Mouse (Mus musculus) layer of hippocampus, postnatal 14 days (tissue): Measurements from ENCODE around the gene Krt78. TPM values are rescaled to one million over a fixed set of nuclear protein-coding genes. Genes with fewer than 3 reads are reported as not detected.
"Not testable (repeated sequence)": the region's sequence is repeated elsewhere in the genome, so short reads cannot be mapped to it uniquely, and the experiment has no call there.

Experiments used
- DNase-seq, 2 experiments: peaks; one replicate each; pipeline ENCODE4 v3.0.0; 2021 to 2022; ENCODE audit warnings: low spot score in 2 of 2, mixed read lengths in 1 of 2
- long read RNA-seq, 2 experiments: library from polyadenylated mRNA; stranded (forward); transcript quantifications; one replicate each; pipeline ENCODE4 v2.0.0; 2021
- total RNA-seq, 2 experiments: library from RNA; stranded (reverse); gene quantifications; 2 replicates each; pipeline ENCODE4 v1.2.3; 2021

The Krt78 gene
- total RNA-seq: not detected
- long read RNA-seq, experiment 1: 0 reads
- long read RNA-seq, experiment 2: 0 reads

DNA sequence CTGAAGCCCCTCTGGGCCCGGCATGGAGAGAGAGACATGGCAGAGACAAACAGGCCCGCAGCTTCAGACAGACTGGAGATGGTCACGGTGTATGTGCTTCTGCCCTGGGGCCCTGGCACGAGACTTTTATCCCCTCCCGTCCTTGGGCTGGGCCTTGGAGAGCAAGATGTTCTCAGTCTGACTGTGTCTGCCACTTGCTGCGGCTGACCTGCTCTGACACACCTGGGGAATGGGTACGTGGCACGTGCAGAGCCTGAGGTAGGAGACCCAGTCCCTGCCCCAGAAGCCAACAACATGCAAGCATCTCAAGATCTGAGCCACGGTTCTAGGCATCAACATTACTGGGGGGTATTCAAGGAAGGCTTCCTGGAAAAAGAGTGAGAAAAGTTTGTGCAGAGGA is at the start of gene Krt78:
TSS of gene Krt78 (minus strand) at position 101 of the 400 bp plus-strand sequence.
- no peak for DNase-seq

DNA sequence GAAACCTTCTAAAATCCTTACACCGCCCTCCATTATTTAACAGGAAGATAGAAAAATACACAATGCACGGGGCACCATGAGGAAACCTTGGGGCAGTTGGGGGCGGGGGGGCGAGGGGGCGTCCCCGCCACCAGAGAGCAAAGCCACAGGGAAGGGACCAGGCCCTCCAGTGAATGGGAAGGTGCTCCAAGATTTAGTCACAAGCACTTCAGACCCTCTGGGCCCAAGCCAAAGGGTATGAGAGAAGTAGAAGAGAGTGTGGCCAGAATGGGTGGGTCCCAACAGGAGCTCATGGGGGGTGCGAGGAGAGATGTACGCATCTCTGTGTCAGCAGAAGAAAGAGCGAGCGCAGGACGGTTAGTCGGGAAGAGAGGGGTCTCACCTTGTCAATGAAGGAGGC is 49.4 kb upstream of the Krt78 start:
- DNase-seq: no peak

DNA sequence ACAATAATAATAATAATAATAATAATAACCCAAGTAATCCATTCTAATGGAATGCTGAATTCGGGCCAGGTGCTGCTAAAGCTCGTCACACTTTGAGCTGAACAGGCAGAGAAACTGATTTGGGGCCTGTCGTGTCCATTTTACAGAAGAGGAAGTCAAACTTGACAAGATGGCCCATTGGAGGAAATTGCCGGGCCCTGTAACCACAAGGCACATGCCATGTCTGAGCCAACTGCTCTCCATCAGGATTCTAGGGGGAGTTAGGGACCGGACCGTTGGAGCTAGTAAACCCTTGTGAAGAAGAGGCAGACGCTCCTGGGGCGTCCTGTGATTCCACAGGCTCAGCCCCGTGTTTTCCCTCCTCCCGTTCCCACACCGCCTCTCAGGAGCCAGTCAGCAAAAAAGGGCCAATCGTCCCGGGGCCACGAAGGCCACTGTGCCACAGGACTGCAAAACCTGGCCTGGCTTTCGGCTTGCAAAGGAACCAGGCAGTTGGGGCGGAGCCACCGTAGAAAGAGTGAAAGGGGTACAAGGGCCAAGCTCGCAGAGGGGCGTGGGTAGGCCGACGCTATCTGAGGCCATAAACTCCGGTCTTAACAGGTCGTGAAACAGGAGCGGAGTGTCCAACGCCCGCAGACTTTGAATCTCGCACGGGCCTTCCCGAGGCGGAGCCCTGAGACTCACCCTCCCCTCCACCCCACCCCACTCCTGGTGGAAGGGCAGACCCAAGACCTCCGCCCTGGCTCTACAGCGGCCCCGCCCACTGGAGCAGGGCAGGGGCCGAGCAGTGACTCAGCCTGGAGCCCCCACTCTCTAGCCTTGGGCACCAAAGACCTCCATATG is 48.8 kb upstream of the Krt78 start:
- no peak for DNase-seq

DNA sequence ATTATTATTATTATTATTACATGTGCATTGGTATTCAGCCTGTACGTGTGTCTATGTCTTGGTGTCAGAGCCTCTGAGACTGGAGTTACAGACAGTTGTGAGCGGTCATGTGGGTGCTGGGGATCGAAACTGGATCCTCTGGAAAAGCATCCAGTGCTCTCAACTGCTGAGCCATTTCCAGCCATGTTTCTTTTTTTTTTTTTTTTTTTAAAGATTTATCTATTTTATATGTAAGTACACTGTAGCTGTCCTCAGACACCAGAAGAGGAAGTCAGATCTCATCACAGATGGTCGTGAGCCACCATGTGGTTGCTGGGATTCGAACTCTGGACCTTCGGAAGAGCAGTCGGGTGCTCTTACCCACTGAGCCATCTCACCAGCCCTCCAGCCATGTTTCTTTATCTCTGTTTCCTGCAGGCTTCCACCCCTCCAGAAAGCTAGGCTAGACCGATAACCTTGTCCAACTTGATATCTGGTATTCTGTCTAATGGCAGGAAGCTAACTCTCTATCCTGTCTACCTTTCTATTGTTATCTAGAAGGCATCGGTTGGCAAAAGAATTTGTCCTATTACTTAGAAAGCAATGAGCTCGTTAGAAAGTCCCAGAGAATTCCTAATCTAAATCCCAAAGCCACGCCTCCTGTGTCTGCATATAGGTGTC is 45.7 kb upstream of the Krt78 start:
- no peak for DNase-seq

DNA sequence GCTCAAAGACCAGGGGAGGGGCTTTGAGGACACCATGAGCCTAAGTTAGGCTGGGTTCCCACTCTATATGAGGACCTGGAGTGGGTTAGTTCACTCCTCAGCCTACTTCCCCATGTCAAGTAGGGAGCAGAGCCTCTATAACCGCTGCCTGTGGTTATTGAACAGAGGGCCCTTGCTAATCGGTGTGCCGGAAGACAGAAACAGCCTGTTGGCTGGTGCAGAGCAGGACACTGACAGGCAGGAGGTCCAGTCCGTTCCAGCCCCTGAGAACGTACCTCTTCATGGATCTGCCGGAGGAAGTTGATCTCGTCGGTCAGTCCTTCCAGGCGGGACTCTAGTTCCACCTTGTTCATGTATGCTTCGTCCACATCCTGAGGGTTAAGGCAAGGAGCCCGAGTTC is 45.1 kb upstream of the Krt78 start:
- DNase-seq: no peak

DNA sequence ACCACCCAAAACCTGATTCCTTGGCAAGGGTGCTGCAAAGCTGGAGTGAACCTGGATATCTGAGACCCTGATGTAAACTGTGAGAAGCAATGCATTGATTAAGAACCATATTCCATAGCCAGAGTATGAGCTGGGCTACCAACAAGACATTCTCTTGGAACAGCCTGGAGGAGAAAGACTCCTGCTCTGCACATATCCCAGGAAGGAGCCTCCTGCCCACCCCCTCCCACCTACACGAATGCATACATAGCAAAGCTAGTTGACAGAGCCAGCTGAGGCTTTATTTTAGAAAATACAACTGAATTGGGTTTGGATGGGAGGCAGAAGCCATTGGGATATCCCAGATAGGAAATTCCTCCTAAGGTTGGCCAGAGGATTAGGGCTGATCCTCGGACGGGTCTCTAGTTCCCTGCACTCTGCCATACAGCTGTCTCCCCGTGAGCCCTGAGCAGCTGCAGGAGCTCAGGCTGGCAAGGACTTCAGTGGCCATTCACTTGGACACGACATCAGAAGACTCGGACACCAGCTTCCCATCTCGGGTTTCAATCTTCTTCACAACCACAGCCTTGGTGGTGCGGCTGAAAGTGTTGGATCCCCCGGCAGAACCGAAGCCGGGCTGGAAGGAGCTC is 42.5 kb upstream of the Krt78 start:
- not testable (repeated sequence) for DNase-seq

DNA sequence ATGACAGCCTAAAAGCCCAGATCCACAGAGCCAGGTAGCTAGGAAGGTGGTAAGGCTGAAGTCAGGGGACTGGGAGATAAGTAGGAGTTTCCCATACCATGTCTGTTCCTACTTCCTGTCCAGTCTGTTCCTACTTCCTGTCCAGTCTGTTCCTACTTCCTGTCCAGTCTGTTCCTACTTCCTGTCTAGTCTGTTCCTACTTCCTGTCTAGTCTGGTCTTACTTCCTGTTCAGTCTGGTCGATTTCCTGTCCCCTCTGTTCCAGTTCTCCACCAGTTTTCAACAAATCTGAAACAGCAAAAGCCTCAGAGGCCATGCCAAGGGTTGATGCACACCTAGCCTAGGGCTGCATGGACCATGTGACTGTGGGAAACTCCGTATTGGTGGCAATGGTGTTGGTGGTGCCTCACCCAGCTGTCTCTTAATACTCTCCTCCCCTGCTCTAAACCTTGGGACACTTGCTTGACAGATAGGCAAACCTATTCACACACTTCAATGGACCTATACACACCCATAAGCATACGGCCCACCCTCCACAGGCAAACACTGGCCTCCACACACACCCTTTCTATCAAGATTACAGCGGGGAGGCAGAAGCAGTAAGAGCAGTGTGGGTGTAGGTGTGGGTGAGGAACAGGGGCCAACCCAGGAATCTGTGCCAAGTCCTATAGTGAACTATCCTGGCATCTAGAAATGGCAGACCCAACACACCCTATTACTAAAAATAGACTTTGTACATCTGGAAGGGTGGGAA is 41.6 kb upstream of the Krt78 start:
- DNase-seq: no peak

DNA sequence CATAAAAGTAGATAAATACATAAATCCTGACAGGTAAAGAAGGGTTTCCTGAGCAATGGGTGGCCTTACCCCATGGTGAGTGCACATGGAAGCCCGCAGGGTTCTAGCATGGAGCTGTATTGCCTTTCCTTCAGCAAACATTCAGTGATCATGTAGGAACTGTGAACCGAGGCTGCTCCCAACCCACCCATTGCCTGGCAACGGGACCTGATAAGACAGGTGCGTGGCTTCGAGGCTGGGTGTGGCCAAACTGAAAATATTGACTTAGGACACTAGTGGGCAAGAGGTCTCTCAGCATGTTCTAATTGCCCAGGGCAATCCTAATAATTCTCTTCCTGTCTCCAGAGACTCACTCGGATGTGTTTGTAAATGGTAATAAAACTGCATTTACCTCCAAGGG is 40.3 kb upstream of the Krt78 start:
- DNase-seq: no peak

DNA sequence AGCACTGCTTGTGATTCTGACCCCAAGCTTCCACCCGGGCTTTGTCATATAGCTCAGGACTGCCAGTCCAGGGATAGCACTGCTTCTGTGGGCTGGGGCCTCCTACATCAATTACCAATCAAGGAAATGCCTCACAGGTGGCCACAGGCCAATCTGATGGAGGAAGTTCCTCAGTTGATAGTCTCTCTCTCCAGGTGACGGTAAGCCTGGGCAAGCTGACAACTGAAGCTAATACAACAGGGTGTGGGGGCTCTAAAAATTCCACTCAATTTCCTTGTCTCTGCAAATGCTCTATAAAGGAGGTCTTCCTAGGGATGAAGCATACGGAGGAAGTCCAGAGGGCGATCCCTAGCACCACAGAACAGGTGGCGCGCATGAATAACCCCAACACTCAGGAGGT is 36.9 kb upstream of the Krt78 start:
- no peak for DNase-seq

DNA sequence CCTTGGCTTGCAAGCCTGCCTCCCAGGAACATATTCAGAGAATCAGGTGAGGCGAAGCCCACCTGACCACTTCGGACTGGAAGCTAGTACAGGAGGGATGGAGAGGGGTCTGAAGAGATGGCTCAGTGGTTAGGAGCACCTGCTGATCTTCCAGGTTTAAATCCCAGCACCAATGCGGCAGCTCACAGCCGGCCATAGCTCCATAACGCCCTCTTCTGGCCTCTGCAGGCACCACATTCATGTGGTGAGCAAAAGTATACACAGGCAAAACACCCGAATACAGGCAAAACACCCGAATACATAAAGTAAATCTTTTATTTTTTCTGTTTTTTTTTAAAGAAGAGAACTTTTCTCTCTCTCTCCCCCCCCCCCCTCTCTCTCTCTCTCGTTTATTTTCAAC is 34.6 kb upstream of the Krt78 start:
- no peak for DNase-seq

DNA sequence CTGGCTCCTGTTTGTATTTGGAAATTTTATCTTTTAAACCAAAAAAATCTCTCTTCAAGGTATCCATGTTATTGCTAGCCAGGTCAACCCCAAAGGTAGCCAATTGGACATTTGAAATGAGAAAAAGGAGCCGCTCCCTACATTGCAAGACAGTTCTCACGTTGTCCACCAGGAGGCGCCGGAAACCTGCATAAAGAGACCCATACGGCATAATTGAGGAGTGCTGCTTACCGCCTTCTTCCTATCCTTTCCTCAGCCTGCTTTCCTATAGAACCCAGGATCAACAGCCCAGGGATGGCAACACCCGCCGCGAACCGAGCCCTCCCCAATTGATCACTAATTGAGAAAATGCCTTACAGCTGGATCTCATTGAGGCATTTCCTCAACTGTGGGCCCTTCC is 34.0 kb upstream of the Krt78 start:
- DNase-seq: peak; percentile 87 to 89

DNA sequence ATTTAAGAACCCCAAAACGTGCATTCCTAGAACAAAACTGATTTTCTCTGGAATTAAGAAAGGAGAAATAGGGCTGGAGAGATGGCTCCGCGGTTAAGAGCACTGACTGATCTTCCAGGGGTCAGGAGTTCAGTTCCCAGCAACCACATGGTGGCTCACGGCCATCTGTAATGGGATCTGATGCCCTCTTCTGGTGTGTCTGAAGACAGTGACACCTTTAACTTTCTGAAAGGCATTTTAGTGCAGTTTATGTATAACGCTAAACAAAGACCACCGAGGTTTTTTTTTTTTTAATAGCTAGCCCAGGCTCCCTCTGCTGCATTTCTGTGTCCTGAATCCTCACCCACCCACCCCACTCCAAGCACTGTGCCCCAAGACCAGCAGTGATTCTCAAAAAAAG is 30.7 kb upstream of the Krt78 start:
- DNase-seq: no peak

DNA sequence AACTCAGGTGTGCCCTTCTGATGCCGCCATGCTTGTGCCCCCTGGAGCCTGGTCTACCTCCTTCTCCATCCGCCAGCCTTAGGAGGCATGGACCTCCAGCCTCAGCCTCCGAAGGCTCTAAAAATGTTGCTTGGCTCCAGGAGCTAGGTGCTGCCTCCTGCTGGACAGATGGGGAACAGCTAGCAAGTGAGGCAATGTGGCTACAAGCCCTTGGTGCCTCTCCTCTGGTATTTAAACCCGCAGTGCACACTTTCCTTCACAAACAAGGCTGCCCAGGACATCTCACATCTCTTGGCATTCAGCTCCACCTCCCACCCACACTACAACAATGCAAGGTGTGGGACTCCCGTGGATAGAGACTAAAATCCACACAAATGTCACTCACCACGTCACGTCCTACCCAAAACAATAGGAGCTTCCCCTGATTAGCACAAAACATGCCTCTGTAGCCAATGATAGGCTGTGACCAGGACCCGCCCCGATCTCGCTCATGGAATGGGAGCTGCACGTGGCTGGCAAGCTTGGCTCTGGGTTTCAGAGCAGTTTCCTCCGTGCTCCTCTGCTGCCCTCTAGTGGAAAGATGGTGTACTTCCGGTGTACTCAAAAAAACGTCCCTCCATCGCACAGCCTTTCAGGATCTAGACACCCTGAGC is 30.0 kb upstream of the Krt78 start:
- DNase-seq: peak; percentile 93 to 96

DNA sequence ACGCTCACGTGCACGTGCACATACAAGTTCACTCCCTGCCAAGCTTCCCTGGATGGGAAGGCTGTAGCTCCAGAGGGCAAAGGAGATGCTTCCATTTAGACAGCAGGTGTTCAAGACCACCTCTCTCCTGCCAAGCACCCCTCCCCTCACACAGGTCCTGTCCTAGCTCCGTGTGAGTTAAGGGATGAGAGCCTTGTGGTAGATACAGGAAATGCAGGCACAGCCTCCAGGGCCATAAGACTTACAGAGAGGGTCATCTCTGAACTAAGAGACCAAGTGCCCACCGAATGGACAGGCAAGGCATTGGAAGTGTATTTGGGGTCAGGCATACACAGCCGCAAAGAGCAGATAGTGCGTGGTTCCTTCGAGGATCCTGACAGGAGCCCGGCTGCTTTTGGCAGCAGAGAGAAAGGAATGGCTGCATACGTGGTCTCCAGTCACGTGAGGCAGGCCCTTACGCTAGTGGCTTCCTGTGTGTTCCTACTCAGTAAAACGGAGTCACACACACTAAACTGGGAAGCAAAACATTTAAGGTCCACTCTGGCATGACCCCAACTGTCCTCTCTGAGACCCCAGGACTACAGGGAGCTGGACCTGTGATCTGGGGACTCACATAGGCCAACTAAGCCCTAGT is 29.3 kb upstream of the Krt78 start:
- no peak for DNase-seq

DNA sequence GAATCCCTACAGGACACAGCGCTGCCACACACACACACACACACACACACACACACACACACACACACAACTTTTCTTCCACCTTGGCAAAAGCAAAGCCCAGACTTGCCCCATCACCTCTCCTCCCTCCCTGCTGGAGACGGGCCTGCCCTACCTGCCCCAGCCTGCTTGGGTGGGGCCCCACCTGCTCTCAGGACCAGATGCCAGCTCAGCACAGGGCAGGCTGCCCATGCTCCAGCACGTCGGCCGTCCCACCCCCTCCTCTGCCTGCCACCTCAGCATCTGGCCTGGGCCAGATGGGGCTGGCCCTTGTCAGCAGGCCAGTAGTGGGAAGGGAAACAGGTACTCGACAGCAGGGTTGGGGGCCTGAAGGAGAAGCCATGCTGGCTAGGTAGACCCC is 26.8 kb upstream of the Krt78 start:
- DNase-seq: no peak

DNA sequence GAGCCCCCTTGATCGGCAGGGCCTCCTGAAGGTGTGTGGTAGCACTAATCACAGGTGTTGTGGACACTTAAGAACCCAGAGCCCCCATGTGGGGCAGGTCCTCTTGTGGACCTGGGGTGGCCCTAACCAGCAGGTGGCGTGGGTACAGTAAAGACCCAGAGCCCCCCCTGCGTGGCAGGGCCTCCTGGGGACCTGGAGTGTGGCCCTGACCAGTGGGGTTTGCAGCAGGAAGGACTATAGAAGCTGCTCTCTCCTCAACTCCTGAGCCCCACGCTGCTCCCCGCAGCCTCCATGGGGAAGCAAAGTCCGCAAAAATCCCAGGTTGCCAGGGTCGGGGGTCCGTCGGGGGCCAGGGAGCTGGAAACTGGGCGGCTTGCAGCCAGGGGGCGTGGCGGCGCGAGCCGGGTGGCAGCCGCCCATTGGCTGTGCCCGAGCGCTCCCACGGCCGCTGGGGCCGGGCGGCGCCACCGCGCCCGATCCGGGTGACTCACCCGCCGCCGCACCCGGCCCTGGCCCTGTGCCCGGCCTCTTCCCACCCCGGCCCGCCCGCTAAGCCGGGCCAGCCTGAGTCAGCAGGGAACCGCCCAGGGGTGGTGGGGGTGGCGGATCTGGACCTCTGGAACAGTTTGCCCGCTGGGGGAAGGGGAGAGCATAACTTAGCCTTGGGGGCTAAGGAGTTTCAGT is 23.1 kb upstream of the Krt78 start:
- DNase-seq: peak; percentile 49 to 54

DNA sequence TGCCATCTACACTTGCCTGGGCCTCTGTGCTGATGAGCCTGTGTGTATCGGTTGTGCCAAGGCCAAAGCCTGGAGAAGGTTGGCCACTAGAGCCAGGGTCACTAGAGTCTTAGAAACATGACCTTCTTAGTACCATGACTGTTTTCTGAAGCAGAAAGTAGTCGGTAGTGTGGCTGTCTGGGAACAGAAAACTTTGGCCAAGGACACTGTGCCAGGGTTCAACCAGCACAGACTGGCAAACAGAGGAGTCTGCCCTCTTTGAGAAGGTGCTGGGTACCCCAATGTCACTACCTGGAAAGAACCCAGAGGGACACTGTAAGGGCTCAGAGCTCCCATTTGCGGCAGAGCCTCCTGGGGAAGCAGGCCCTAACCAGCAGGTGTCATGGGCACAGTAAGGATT is 22.6 kb upstream of the Krt78 start:
- DNase-seq: no peak

DNA sequence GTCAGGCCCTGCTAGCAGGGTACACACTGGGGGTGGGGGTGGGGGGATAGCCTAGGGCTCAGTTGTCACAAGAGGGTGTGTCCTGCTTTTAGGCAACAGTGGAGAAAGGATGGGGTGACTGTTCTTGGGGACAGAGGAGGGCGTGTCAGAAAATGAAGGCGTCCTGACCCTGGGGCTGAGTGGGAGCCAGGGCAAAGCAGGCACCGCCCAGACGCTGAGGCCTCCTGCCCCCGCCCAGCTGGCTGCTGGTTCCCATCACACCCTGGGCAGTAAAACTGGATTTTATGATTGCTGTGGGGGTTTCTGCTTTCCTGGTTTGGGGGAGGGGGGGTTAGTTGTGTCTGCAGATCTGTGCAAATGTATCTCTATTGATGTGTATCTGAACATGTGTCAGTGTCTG is 21.9 kb upstream of the Krt78 start:
- no peak for DNase-seq

DNA sequence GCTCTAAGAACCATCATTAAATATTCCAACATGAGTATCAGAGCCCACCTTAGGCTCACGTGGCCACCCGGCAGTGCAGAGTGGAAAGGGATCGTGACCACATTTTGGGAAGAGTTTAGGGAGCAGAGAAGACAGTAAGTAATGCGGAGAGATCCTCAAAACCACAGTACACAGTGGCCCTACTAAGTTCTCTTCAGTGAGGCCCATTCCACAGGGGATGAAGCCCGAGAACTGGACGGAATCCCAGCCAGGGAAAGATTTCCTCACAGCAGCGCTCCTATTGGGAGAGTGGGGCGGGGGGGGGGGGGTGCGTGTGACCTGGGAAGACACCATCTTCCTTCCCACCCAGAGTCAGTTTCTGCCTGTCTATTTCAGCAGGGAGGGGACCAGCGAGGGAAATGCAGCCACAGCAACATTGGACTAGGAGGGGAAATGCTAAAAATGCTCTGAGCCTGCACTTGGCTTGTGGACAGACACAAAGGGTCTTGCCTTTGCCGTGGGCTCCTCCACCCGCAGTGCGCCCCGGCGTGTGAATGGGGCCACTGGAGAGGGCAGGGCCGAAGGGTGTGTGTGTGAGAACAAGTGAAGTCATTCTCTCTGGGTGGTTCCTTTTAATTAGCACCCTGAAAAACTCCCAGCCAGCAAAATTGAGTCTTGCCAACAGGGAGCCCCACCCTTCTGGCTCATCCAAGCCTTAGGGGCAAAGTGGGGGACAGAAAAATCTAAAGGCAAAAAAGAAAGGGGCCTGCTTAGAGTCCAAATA is 20.2 kb upstream of the Krt78 start:
- no peak for DNase-seq
